Mouse (Mus musculus) B cell, adult 2 months (primary cell): ENCODE measurements around the gene Dhfr.

ENCODE experiments used
- DNase-seq, 2 experiments: peaks; one replicate each; pipeline ENCODE4 v3.0.0; 2022

Dhfr gene

GRCm38 (mm10) chr13:92393047-92393661 is 38.6 kb downstream of the Dhfr start:
- no peak for DNase-seq

GRCm38 (mm10) chr13:92398491-92399384 is 44.2 kb downstream of the Dhfr start:
- no peak for DNase-seq

DNA sequence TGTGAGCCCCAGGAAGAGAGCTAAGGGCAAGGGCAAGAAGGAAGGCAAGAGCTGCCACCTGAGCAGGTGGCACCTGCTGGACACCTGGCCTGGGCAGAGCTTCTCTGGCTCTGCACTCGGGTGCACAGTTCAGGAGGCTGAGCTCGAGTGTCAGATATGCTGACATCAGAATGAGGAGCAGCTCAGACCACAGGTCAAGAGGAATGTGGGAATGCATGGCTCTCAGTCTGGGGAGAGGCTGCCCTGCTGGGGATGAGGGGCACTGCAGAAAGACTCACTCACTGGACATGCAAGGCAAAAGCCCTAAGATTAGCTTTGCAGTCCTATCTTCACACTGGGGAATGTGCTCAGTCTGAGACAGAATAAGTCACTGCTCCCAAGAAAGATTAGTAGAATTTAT is 47.5 kb downstream of the Dhfr start:
- no peak for DNase-seq

GRCm38 (mm10) chr13:92403496-92403895 is 49.0 kb downstream of the Dhfr start:
- no peak for DNase-seq

- no peak for DNase-seq
Measured at GRCm38 (mm10) chr13:92410486-92410885, 56.0 kb downstream of the Dhfr start.

DNA sequence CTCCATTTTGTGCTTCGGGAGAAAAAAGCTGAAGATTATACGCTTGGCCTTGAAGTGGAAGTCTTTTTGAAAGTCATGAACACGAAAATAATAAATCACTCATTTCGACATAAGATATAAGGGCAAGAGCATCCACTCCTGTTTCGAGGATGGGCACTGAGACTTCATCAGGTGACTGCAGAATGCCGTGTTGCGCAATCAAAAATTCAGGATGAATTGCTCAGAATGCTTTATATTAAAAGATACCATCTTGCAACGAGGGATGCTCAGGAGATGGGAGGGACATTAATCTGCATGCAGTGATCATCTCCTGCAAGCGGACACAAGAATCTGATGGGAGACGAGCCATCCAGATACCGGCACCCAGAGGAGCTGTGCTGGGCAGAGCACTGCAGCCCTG is 65.1 kb downstream of the Dhfr start:
- DNase-seq: no peak

DNA sequence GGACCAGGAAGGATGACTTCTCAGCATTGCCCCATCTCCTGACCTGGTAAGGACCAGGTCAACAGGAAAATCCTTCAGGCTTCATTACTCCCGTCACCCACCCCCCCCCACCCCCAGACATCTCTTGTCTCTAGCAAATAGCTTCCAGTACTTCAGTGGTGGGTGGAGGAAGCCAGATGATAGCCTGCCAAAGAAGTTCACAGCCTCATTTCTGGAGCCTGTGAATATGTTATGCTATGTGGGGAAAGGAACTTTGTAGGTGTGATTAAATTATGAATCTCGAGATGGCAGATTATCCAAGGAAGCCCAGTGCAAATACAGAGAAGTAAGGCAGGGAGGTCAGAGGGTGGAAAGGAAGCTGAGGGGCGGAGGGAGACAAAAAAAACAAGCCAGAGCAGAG is 69.2 kb downstream of the Dhfr start:
- no peak for DNase-seq

DNA sequence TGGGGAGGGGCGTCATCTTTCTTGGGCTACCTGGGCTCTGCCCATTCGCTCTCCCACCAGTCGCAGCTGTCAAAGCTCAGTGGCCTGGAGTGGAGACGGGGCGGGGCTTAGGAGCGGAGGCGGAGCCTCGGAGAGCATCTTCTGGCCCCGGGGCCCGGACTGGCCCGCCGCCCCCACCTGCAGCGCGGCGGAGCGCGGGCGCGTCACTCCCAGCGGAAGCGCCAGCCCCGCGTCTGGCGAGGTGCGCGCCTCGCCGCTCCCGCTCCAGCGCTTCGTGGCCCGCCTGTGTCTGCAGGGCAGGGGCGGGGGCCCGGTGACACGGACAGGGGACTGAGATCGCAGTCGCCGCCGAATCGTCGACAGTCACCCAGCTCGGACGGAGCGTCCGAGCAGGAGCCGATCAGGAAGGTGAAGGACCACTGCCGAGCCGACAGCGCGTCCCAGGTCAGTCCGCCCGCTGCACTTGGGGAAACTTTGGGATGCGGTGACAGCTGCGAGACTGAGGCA is 71.3 kb downstream of the Dhfr start, which contains the start of gene Ankrd34b:
Gene Ankrd34b (plus strand): TSS at position 139 of the 507 bp plus-strand sequence.
- DNase-seq: peak; percentile 46 to 50

GRCm38 (mm10) chr13:92426294-92427051 is 71.9 kb downstream of the Dhfr start:
- peak; percentile 3 to 5 for DNase-seq

- no peak for DNase-seq
Measured at GRCm38 (mm10) chr13:92427351-92427855, 72.9 kb downstream of the Dhfr start.
